ENCODE assay signal across 9 mouse cellular contexts in genomic region chr4:115890066-115890465, GRCm38 (mm10). TPM values are rescaled to one million over a fixed set of nuclear protein-coding genes. Genes with fewer than 3 reads are reported as not detected.
A peak's percentile ranks its signal among the peaks of the same experiment; 100 is the strongest.
DNase-seq lines count a peak whose midpoint lies in the region; ATAC-seq and TF ChIP-seq lines count a peak whose summit lies in the region.
"Had no signal": no experiment of that assay in that cellular context is flagged by ENCODE, and none has a peak within 500 bp of the region (broad histone marks: within the 10 kb centered on the region; RNA-seq: fewer than 3 reads in every experiment).

No protein-coding gene starts in this region.

- no peaks in the 10 kb centered on the region for H3K9me3 ChIP-seq in kidney, postnatal 0 days (replicated peaks; ENCODE audit: low read length)
- H3K9me3 ChIP-seq in embryonic facial prominence, embryonic 11.5 days (replicated peaks; ENCODE audit: control insufficient read depth, low read length): no peaks in the 10 kb centered on the region
- no peaks in the 10 kb centered on the region for H3K9me3 ChIP-seq in intestine, embryonic 14.5 days (ENCODE audit: control insufficient read depth, low read length)

- H3K79me2 ChIP-seq in myocyte (ENCODE audit: control insufficient read depth, insufficient read depth): no peaks in the 10 kb centered on the region

- no peak overlapping the region for H3K27ac ChIP-seq in kidney, postnatal 0 days
- no peak overlapping the region for H3K27ac ChIP-seq in embryonic facial prominence, embryonic 11.5 days (replicated peaks; ENCODE audit: low read depth, low read length)
- H3K27ac ChIP-seq in intestine, embryonic 14.5 days (ENCODE audit: low read depth): no peak overlapping the region

- peaks cover 13% of the 10 kb centered on the region; the same call in 1 of the 2 replicates for H3K27me3 ChIP-seq in kidney, postnatal 0 days (ENCODE audit: insufficient read depth, low read length)
- peaks cover 17% of the 10 kb centered on the region for H3K27me3 ChIP-seq in embryonic facial prominence, embryonic 11.5 days (ENCODE audit: control insufficient read depth, insufficient read depth, low read length)
- H3K27me3 ChIP-seq in intestine, embryonic 14.5 days (replicated peaks; ENCODE audit: control insufficient read depth, insufficient read depth, low read length): peaks cover 25% of the 10 kb centered on the region
- H3K27me3 ChIP-seq in myocyte (ENCODE audit: control insufficient read depth, insufficient read depth, insufficient read length): peaks cover 35% of the 10 kb centered on the region

- 0 out of 2 replicates have a peak, but pooled peaks cover 3% of the 10 kb centered on the region for H3K4me1 ChIP-seq in kidney, postnatal 0 days (replicated peaks; ENCODE audit: insufficient read depth, low read length)
- H3K4me1 ChIP-seq in embryonic facial prominence, embryonic 11.5 days (ENCODE audit: control insufficient read depth, insufficient read depth, low read length): peaks cover 3% of the 10 kb centered on the region; the same call in 1 of the 2 replicates
- peaks cover 6% of the 10 kb centered on the region for H3K4me1 ChIP-seq in intestine, embryonic 14.5 days (replicated peaks; ENCODE audit: control insufficient read depth, insufficient read depth, low read length)

- ATAC-seq in kidney, postnatal 0 days (replicated peaks; ENCODE audit: low FRiP score, low read depth): no peak
- no peak for ATAC-seq in embryonic facial prominence, embryonic 11.5 days (replicated peaks; ENCODE audit: insufficient number of reproducible peaks, low FRiP score, low TSS enrichment, low read depth)
- ATAC-seq in intestine, embryonic 14.5 days (replicated peaks; ENCODE audit: low FRiP score, low TSS enrichment, low read depth): 0 out of 2 replicates have a peak, but pooled peaks have one; percentile 8

- peak overlapping the region; percentile 50 for H3K4me2 ChIP-seq in kidney, postnatal 0 days (ENCODE audit: low read length)
- H3K4me2 ChIP-seq in embryonic facial prominence, embryonic 11.5 days (ENCODE audit: low read depth, low read length): peak overlapping the region; percentile 34
- peak overlapping the region; percentile 51 for H3K4me2 ChIP-seq in intestine, embryonic 14.5 days (ENCODE audit: low read length)
- peak overlapping the region; percentile 30 for H3K4me2 ChIP-seq in myocyte (ENCODE audit: low read depth)

- no peak for TF ChIP-seq POLR2A in myocyte (IDR thresholded peaks at IDR 0.05; ENCODE audit: insufficient read length, low read depth)

- no peak for TF ChIP-seq CTCF in kidney, postnatal 0 days (IDR thresholded peaks at IDR 0.05; ENCODE audit: low read depth)

- 4% methylated on average over 6 of the region's 6 CpGs for WGBS in kidney, postnatal 0 days
- WGBS in embryonic facial prominence, embryonic 11.5 days: 10% methylated on average over 6 of the region's 6 CpGs
- 9% methylated on average over 6 of the region's 6 CpGs for WGBS in intestine, embryonic 14.5 days

- H3ac ChIP-seq in myocyte (ENCODE audit: control insufficient read depth, insufficient read length): no peak overlapping the region

- H3K9ac ChIP-seq in kidney, postnatal 0 days (ENCODE audit: low read depth, low read length): no peak overlapping the region
- no peak overlapping the region for H3K9ac ChIP-seq in embryonic facial prominence, embryonic 11.5 days (replicated peaks; ENCODE audit: low read length)
- H3K9ac ChIP-seq in intestine, embryonic 14.5 days (ENCODE audit: low read length): no peak overlapping the region

- intact Hi-C loops in left cerebral cortex, postnatal 14 days (cut with DNase I): no loop called here

- peak overlapping the region; percentile 22 for H3K4me3 ChIP-seq in kidney, postnatal 0 days (replicated peaks; ENCODE audit: low read depth, low read length)
- H3K4me3 ChIP-seq in embryonic facial prominence, embryonic 11.5 days (ENCODE audit: low read depth, low read length): peak overlapping the region; percentile 5; the same call in 1 of the 2 replicates
- peak overlapping the region; percentile 21 for H3K4me3 ChIP-seq in intestine, embryonic 14.5 days (ENCODE audit: low read depth, low read length)
- no peak overlapping the region for H3K4me3 ChIP-seq in myocyte

- DNase-seq in kidney, postnatal 0 days (ENCODE audit: low spot score): peak; percentile 29
- no peak for DNase-seq in kidney, postnatal 36 days
- DNase-seq in embryonic facial prominence, embryonic 11.5 days (ENCODE audit: low spot score): no peak
- DNase-seq in intestine, embryonic 14.5 days (ENCODE audit: low spot score): no peak
- DNase-seq in right cerebral cortex, postnatal 4 days: no peak
- no peak for DNase-seq in layer of hippocampus, postnatal 10 days (ENCODE audit: low spot score in 2 of 2)
- DNase-seq in left cerebral cortex, postnatal 14 days (ENCODE audit: low spot score in 2 of 2): no peak
- DNase-seq: cerebellum, adult 2 months had no signal

- no peaks in the 10 kb centered on the region for H3K36me3 ChIP-seq in kidney, postnatal 0 days (ENCODE audit: insufficient read depth, low read length)
- no peaks in the 10 kb centered on the region for H3K36me3 ChIP-seq in embryonic facial prominence, embryonic 11.5 days (replicated peaks; ENCODE audit: control insufficient read depth, insufficient read depth, low read depth, low read length)
- H3K36me3 ChIP-seq in intestine, embryonic 14.5 days (ENCODE audit: control insufficient read depth, insufficient read depth, low read length): no peaks in the 10 kb centered on the region
- H3K36me3 ChIP-seq in myocyte (ENCODE audit: control insufficient read depth, insufficient read depth): no peaks in the 10 kb centered on the region

TF ChIP-seq in myocyte, 11 proteins besides CTCF, POLR2A, EP300 and RAD21:
- TF ChIP-seq MYOG (IDR thresholded peaks at IDR 0.05; ENCODE audit: control insufficient read depth in 1 of 3, insufficient read depth in 1 of 3, insufficient read length in 2 of 3, low read depth in 2 of 3): no peak

RNA-seq across cellular contexts. Expression of gene 6430628N08Rik, which starts 0.4 kb away (rescaled TPM):
- polyA plus RNA-seq in kidney, postnatal 0 days (2015; fragmentation: Nextera tagmentation; extraction: Ambion mirVana): not detected in 2 replicates
- not detected in 2 replicates for polyA plus RNA-seq in embryonic facial prominence, embryonic 11.5 days (2014; fragmentation: Nextera tagmentation; extraction: Ambion mirVana)
- polyA plus RNA-seq in intestine, embryonic 14.5 days (2014; fragmentation: Nextera tagmentation; extraction: Ambion mirVana): not detected in 2 replicates
- not detected for polyA plus RNA-seq in myocyte (2012; fragmentation: generic; extraction: Trizol)
- total RNA-seq in layer of hippocampus, postnatal 10 days (2021): not detected
- under 1 TPM in 1 of 2 experiments, not detected in 1; 0.21 TPM for total RNA-seq in left cerebral cortex, postnatal 14 days (2021)

RNA-seq across cellular contexts. Expression of gene Kncn, which starts 5.9 kb away (rescaled TPM):
- 0.05 and 0.09 TPM in 2 replicates for polyA plus RNA-seq in kidney, postnatal 0 days (2015; fragmentation: Nextera tagmentation; extraction: Ambion mirVana)
- not detected in 2 replicates for polyA plus RNA-seq in embryonic facial prominence, embryonic 11.5 days (2014; fragmentation: Nextera tagmentation; extraction: Ambion mirVana)
- polyA plus RNA-seq in intestine, embryonic 14.5 days (2014; fragmentation: Nextera tagmentation; extraction: Ambion mirVana): not detected in 2 replicates
- polyA plus RNA-seq in myocyte (2012; fragmentation: generic; extraction: Trizol): not detected
- under 1 TPM in 1 of 2 experiments, not detected in 1; 0.25 TPM for total RNA-seq in layer of hippocampus, postnatal 10 days (2021)
- under 1 TPM; 0.17 to 0.64 TPM for total RNA-seq in left cerebral cortex, postnatal 14 days (2021)

RNA-seq across cellular contexts. Expression of gene Dmbx1, which starts 49.7 kb away (rescaled TPM):
- not detected in 2 replicates for polyA plus RNA-seq in kidney, postnatal 0 days (2015; fragmentation: Nextera tagmentation; extraction: Ambion mirVana)
- 1.0 and 1.4 TPM in 2 replicates for polyA plus RNA-seq in embryonic facial prominence, embryonic 11.5 days (2014; fragmentation: Nextera tagmentation; extraction: Ambion mirVana)
- polyA plus RNA-seq in intestine, embryonic 14.5 days (2014; fragmentation: Nextera tagmentation; extraction: Ambion mirVana): 0.07 TPM in 1 of 2 replicates, not detected in the other
- polyA plus RNA-seq in myocyte (2012; fragmentation: generic; extraction: Trizol): 0.01 TPM
- under 1 TPM; 0.18 to 0.34 TPM for total RNA-seq in layer of hippocampus, postnatal 10 days (2021)
- total RNA-seq in left cerebral cortex, postnatal 14 days (2021): under 1 TPM in 1 of 2 experiments, not detected in 1; 0.18 TPM

RNA-seq across cellular contexts. Expression of gene Mknk1, which starts 51.1 kb away (rescaled TPM):
- 20.4 and 21.6 TPM in 2 replicates for polyA plus RNA-seq in kidney, postnatal 0 days (2015; fragmentation: Nextera tagmentation; extraction: Ambion mirVana)
- 17.5 and 20.0 TPM in 2 replicates for polyA plus RNA-seq in embryonic facial prominence, embryonic 11.5 days (2014; fragmentation: Nextera tagmentation; extraction: Ambion mirVana)
- 21.3 and 24.7 TPM in 2 replicates for polyA plus RNA-seq in intestine, embryonic 14.5 days (2014; fragmentation: Nextera tagmentation; extraction: Ambion mirVana)
- 31.7 TPM for polyA plus RNA-seq in myocyte (2012; fragmentation: generic; extraction: Trizol)
- total RNA-seq in layer of hippocampus, postnatal 10 days (2021): 10 to 100 TPM; 40.8 to 43.3 TPM
- 10 to 100 TPM; 40.0 to 45.7 TPM for total RNA-seq in left cerebral cortex, postnatal 14 days (2021)
